Mouse (Mus musculus) small intestine, adult 2 months (tissue): ENCODE measurements around the gene B3gnt4. TPM values are rescaled to one million over a fixed set of nuclear protein-coding genes. Genes with fewer than 3 reads are reported as not detected.

Experiments
- H3K27ac ChIP-seq: fragments of 200-500 bp; 2 replicates; pipeline ENCODE4 v1.5.1; 2012; ENCODE audit warnings: low read depth, low read length, control low read depth, inconsistent platforms; ENCODE audit not compliant: insufficient read depth
- H3K27me3 ChIP-seq: fragments of 200-500 bp; 2 replicates; pipeline ENCODE4 v1.6.1; 2012; ENCODE audit warnings: mild to moderate bottlenecking, moderate library complexity, low read length, inconsistent platforms; ENCODE audit not compliant: control insufficient read depth, insufficient read depth
- H3K36me3 ChIP-seq: fragments of 200-500 bp; 2 replicates; pipeline ENCODE4 v1.6.1; 2012; ENCODE audit warnings: mild to moderate bottlenecking, low read length, control low read depth, inconsistent platforms; ENCODE audit not compliant: control insufficient read depth, insufficient read depth
- H3K4me1 ChIP-seq: fragments of 200-500 bp; 2 replicates; pipeline ENCODE4 v1.6.1; 2012; ENCODE audit warnings: low read length, inconsistent platforms, mixed read lengths; ENCODE audit not compliant: control insufficient read depth, insufficient read depth, insufficient read length
- H3K4me3 ChIP-seq: fragments of 200-500 bp; 2 replicates; pipeline ENCODE4 v1.5.1; 2012; ENCODE audit warnings: low read depth, mild to moderate bottlenecking, control low read depth, inconsistent platforms, low read length, moderate library complexity
- CTCF ChIP-seq: fragments of 200-500 bp; IDR thresholded peaks from 2 replicates; pipeline ENCODE4 v1.5.1; 2012; ENCODE audit warnings: low read depth, mild to moderate bottlenecking, control low read depth, inconsistent platforms, low read length, moderate library complexity, mixed read lengths; ENCODE audit not compliant: insufficient replicate concordance, insufficient read length; ENCODE audit errors: extremely low read depth
- POLR2A ChIP-seq: fragments of 200-500 bp; IDR thresholded peaks from 2 replicates; pipeline ENCODE4 v1.6.1; 2012; ENCODE audit warnings: low read depth, mild to moderate bottlenecking, control low read depth, inconsistent platforms, low read length, moderate library complexity
- WGBS: fragments of 180-500 bp; shearing (Covaris S2); methylation state at CpG from one replicate; pipeline ENCODE4 v1.1.7; 2018; 5-methylcytosine and 5-hydroxymethylcytosine counted together
- polyA plus RNA-seq: library from polyadenylated mRNA; depleted of rRNA; stranded (reverse); fragments of >200 nt; gene quantifications from 2 replicates; pipeline ENCODE4 v1.2.3, GENCODE M21; 2012; rRNA removed

The B3gnt4 gene
- not detected in 2 replicates for polyA plus RNA-seq

DNA sequence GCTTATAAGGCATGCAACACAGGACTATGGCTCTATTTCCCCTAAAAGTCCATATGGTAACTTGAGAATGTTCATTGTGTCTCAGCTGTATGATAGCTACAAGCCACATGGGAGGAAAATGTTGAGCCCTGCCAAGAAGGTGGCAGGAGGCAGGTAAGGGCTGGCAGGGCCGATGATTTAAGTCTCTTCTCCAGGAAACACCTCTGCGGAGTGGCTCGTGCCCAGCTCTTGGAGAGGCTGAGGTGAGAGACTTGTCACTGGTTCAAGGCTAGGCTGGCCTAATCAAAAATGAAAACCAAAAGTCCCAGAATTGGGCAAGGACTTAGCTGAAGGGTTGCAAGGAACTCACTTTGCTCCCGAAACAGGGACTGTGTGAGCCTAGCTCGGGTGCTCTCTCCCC, at the start of gene B3gnt4:
B3gnt4 (plus strand) TSS at position 301 of the 400 bp plus-strand sequence.
- Histone ChIP-seq H3K4me1 (peaks cover 9% of the 10 kb centered on the region), H3K4me3 (no peak within 1 kb of the TSS), H3K27ac (no peak within 1 kb of the TSS), H3K27me3 (peaks cover 23% of the 10 kb centered on the region), H3K36me3 (peaks cover under 1% of the 10 kb centered on the region; the same call in 1 of the 2 replicates)
- TF ChIP-seq CTCF: no peak
- no peak for TF ChIP-seq POLR2A
- WGBS: 85% methylated on average over 5 of the region's 5 CpGs

- no peaks in the 10 kb centered on the region for H3K27me3 ChIP-seq
- WGBS: 40% methylated on average over 5 of the region's 5 CpGs
- no peak overlapping the region for H3K4me3 ChIP-seq
- TF ChIP-seq POLR2A: no peak
- no peak for TF ChIP-seq CTCF
- no peak overlapping the region for H3K27ac ChIP-seq
- no peaks in the 10 kb centered on the region for H3K4me1 ChIP-seq
- peaks cover 2% of the 10 kb centered on the region for H3K36me3 ChIP-seq
Observed at GRCm38 (mm10) chr5:123461420-123461819, 48.8 kb upstream of the B3gnt4 start.

GRCm38 (mm10) chr5:123464638-123465037, 45.6 kb upstream of the B3gnt4 start:
- TF ChIP-seq POLR2A (no peak), CTCF (no peak)
- 89% methylated on average over 1 of the region's 1 CpGs for WGBS
- Histone ChIP-seq H3K27ac (no peak overlapping the region), H3K4me3 (no peak overlapping the region), H3K27me3 (no peaks in the 10 kb centered on the region), H3K4me1 (no peaks in the 10 kb centered on the region), H3K36me3 (no peaks in the 10 kb centered on the region)

GRCm38 (mm10) chr5:123470784-123471400, 39.4 kb upstream of the B3gnt4 start:
- H3K4me3 ChIP-seq: peak overlapping the region; percentile 28
- no peak overlapping the region for H3K27ac ChIP-seq
- WGBS: 9% methylated on average over 10 of the region's 10 CpGs
- H3K36me3 ChIP-seq: no peaks in the 10 kb centered on the region
- TF ChIP-seq POLR2A (no peak), CTCF (no peak)
- peaks cover 5% of the 10 kb centered on the region; the same call in 1 of the 2 replicates for H3K27me3 ChIP-seq
- no peaks in the 10 kb centered on the region for H3K4me1 ChIP-seq

DNA sequence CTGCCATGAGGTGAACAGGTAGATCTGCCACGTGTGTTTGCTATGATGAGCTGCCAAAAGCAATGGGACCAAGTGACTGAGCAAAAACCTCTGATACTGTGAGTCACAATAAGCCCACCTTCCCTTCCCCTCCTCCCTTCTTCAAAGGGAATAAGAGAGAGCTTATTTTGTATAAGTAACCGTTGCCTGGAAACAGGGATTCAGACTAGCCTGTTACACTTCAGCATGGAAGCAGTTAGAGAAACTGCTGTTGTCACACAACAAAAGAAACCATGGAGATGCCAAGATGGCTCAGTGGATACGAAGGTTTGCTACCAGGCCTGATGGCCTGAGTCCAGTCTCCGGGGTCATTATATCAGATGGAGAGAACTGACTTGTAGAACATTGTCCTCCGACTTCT, 36.4 kb upstream of the B3gnt4 start:
- Histone ChIP-seq H3K27ac (no peak overlapping the region), H3K4me3 (no peak overlapping the region), H3K4me1 (no peaks in the 10 kb centered on the region), H3K36me3 (no peaks in the 10 kb centered on the region), H3K27me3 (peaks cover 5% of the 10 kb centered on the region; the same call in 1 of the 2 replicates)
- 76% methylated on average over 5 of the region's 5 CpGs for WGBS
- TF ChIP-seq CTCF: no peak
- no peak for TF ChIP-seq POLR2A

- Histone ChIP-seq H3K27me3 (peaks cover 4% of the 10 kb centered on the region; the same call in 1 of the 2 replicates), H3K4me1 (0 out of 2 replicates have a peak, but pooled peaks cover 3% of the 10 kb centered on the region), H3K36me3 (no peaks in the 10 kb centered on the region), H3K4me3 (no peak overlapping the region), H3K27ac (no peak overlapping the region)
- TF ChIP-seq POLR2A: no peak
- no peak for TF ChIP-seq CTCF
- WGBS: 74% methylated on average over 11 of the region's 11 CpGs
Observed at GRCm38 (mm10) chr5:123487659-123488395, 22.4 kb upstream of the B3gnt4 start.

DNA sequence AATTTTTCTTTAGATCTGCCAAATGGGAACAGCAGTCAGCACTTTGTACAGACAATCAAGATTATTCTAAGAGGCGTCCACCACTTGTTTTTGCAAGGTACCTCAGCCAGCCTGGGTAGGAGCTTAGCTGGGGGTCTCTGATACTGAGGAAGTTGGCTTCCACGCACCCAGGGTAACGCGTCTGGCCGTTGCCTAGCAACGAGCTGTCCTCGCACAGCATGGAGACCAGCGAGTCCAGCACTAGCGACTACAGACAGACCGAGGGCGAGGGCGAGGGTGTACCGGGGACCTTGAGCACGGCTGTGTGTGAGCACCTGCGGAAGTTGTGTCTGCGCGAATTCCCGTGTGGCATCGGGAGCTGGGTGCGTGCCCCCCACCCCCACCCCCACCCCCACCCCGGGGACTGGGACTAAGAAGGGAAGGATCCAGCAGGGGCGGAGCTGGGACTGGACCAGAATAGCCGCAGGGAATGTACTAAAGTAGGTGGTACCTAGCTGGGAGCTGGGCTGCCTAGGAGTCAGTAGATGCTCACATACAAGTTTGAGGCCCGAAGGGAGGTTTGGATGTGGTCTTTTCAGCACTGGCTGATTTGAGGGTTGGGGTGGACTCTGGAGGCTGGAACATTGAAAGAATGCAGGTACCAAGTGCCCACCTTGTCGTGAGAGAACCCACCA, 21.0 kb upstream of the B3gnt4 start, which contains the start of the genes Lrrc43 and Il31:
Lrrc43 (plus strand) TSS at position 194 of the 674 bp plus-strand sequence.
Il31 (minus strand) TSS at position 378 of the 674 bp plus-strand sequence.
- Histone ChIP-seq H3K4me3 (no peak within 1 kb of the TSS), H3K36me3 (no peaks in the 10 kb centered on the region), H3K4me1 (0 out of 2 replicates have a peak, but pooled peaks cover 3% of the 10 kb centered on the region), H3K27me3 (peaks cover 4% of the 10 kb centered on the region; the same call in 1 of the 2 replicates), H3K27ac (no peak within 1 kb of the TSS)
- 9% methylated on average over 25 of the region's 25 CpGs for WGBS
- no peak for TF ChIP-seq CTCF
- TF ChIP-seq POLR2A: no peak
